Mouse (Mus musculus) yolk sac, embryonic 10.5 days (tissue): ENCODE measurements at regions not wholly inside any gene's neighbourhood (a gene's known extent, or its start where the extent isn't known, plus 50 kb on each side); places are given as distances from the start of the nearest gene placed in this dataset.

ENCODE experiments used
- DNase-seq: peaks from one replicate; pipeline ENCODE4 v3.0.0-alpha.2; 2017; ENCODE audit warnings: low spot score

- no peak for DNase-seq
Measured at GRCm38 (mm10) chr15:38608207-38608870, 1183.0 kb downstream of the 4930447A16Rik start.

- DNase-seq: no peak
Measured at GRCm38 (mm10) chr15:38609522-38609921, 1184.2 kb downstream of the 4930447A16Rik start.
